Mouse (Mus musculus) adrenal gland, postnatal 36 days (tissue): ENCODE results near the gene Actn4. TPM values are rescaled to one million over a fixed set of nuclear protein-coding genes. Genes with fewer than 3 reads are reported as not detected.

ENCODE experiments used
- DNase-seq, 2 experiments: peaks; one replicate each; pipeline ENCODE4 v3.0.0; 2021; ENCODE audit warnings: mixed read lengths in 1 of 2
- total RNA-seq, 2 experiments: library from RNA; stranded (reverse); gene quantifications; 2 replicates each; pipeline ENCODE4 v1.2.3; 2021

Actn4 gene
- total RNA-seq, 2 experiments from 2014 or later = 193 to 252 TPM

DNA sequence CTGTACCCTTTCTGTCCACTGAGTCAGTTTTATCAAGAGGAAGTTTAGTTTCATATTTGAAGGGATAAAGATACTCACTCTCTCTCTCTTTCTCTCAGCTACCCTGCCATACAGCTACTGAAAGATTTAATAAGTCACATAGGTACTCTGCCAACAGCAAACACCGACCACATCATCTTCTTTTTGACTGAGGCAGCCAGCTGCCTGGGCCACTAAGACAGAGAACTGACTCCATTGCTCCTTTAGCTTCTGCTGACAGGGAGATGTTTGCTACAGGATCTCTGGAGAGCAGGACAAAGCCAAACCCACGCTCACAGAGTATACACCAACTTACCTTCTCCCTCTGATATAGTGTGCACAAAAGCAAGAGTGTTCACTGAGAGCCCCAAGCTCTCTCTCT, 12.8 kb downstream of the Actn4 start:
- DNase-seq = no peak

- DNase-seq = no peak
These were observed 13.4 kb downstream of the Actn4 start for GRCm38 (mm10) chr7:28948746-28949145.

- no peak for DNase-seq
These were observed 15.9 kb downstream of the Actn4 start for GRCm38 (mm10) chr7:28946271-28946610.

GRCm38 (mm10) chr7:28945416-28946270, 16.5 kb downstream of the Actn4 start:
- no peak for DNase-seq

- DNase-seq = no peak
These were observed 17.3 kb downstream of the Actn4 start for GRCm38 (mm10) chr7:28944756-28945415.

- no peak for DNase-seq
These were observed 18.5 kb downstream of the Actn4 start for GRCm38 (mm10) chr7:28943451-28944180.

DNA sequence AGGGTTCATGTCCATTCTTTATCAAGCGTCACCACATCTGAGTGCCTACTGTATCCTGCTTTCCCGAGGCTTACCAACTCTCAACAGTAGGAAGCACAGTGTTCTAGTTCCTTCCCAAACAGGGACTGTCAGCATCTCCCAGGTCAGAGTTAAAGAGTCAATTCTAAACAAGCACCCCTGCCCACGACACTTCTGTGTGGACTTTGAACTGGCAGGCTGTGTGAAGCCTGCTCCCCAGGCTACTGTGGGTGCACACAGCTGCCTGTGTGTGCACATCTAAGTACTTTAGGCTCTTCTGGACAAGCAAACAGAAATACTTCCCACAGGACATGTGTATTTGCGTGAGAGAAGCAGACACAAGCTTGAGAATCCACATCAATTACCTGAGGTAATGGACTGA, 20.6 kb downstream of the Actn4 start:
- no peak for DNase-seq

DNA sequence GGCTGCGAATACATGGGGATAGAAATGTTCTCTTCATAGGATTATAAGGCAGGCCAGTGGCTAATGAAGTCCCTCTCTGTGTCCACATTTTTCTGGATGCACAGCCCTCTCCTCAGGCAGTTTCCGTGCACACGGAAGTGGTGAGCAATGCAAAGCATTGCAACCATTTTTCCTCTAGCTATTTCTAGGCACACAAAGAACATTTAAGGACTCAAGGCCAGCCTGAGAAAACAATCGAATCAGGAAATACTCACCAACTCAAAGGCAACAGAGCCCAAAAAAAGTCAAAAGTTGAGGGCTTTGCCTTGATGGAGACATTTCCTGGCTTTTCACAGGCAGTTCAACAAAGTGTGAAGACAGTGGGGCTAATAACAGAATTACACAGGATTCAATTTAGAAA, 21.0 kb downstream of the Actn4 start:
- no peak for DNase-seq

GRCm38 (mm10) chr7:28939418-28940183, 22.5 kb downstream of the Actn4 start:
- no peak for DNase-seq

- DNase-seq = no peak
These were observed 23.5 kb downstream of the Actn4 start for GRCm38 (mm10) chr7:28938654-28939053.

DNA sequence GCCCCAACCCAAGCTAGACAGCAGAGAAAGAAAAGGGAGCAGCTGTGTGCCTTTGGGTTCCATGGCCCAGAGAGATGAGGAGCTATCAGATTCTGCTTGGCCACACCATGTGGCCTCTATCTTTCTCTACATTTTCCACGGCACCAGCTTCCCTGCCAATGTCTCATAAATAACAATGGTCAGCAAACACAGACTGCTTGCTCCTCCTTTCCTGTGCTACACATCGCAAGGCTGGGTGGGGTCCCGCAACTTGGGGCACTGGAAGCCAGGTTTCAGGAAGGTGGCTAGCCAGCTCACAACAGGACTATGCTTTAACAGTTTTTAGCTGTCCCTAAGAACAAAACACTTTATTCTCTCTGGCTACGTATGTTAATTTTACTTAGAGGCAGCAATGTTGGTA, 25.4 kb downstream of the Actn4 start:
- no peak for DNase-seq

- DNase-seq = no peak
These were observed 28.3 kb downstream of the Actn4 start for GRCm38 (mm10) chr7:28933825-28934224.

- DNase-seq = peak; percentile 43 to 75
These were observed 29.6 kb downstream of the Actn4 start for GRCm38 (mm10) chr7:28932421-28933041.

GRCm38 (mm10) chr7:28931695-28932039, 30.5 kb downstream of the Actn4 start:
- DNase-seq = no peak

DNA sequence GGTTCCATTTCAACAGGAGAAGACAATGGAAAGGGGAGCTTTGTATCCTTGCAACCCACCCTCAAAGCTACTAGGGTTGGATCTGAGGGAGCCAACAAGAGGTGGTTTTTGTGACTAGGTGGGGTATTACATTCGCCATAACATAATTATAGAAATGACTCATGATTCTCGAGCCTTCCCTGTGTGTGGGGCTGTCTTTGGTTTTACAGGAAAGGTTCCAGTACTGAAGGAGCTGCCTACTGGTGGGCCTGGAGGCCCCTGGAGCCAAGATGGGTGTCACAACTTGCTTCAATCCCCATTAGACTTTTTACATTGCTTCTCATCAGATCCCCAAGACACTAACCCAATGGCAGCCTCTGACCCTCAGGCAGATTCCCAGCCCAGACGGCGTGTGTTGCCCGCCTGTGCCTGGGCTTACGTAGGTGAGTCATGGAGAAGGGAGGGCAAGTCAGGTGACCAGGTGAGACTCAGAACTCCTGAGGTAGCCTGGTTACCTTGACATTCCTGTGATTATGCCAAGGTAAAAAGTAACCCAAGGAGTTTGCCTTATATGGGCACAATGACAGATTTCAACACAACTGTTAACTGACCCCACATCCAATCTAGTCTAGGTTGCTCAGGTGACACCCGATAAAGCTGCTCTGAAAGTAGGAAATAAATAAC, 31.0 kb downstream of the Actn4 start:
- no peak for DNase-seq

DNA sequence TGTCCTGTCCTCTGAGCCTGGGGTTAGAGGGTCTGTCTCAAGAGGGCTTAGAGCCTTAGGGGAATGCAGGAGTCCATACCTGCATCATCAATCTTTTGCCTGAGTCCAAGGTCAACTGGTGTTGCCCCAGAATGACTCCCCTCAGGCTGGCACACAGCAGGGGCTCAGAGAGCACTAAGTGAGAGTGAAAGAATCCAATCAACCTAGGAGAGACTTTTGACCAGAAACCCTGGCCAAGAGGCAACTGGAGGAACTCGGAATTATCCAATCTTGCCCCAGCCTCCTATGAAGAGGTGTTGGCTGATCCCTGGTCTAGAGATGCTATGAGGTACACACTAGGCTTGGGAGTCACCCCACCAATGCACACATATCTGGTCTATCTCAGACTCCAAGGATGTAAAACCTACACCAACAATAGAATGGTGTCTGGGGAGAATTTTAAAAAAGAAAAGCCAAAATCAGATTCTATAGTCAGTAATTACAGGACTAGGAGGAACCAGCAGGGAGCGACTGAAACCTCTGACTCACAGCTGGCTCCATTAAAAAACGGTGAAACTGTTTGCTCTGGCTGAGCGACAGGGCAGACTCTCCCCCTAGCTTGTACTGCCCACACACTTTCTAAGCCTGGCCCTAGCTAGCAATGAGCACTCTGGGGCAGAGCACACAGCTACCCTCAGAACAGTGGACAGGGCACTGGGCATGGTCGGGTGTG, 31.7 kb downstream of the Actn4 start:
- peak; percentile 35 to 59 for DNase-seq

GRCm38 (mm10) chr7:28929381-28929780, 32.8 kb downstream of the Actn4 start:
- DNase-seq = no peak

- no peak for DNase-seq
These were observed 36.0 kb downstream of the Actn4 start for GRCm38 (mm10) chr7:28926172-28926571.

DNA sequence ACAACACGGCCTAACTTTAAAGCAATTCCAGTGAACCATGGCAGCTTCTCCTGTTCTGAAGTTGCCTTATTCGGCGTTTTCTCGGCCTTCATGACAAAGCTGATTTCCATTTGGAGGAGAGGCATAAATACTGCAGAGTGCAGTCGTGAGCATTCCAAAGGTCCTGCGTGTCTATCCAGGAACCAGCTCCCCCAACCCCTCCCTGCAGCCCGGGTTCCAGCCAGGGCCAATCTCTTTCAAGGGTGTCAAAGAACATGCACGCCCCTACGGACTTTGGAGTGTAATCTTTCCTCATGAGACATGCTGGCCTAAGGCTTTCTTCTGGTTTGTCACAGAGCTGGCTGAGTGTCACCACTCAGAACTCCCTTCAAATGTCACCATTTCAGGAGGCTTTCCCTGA, 36.8 kb downstream of the Actn4 start:
- DNase-seq = peak; percentile 82 to 87

DNA sequence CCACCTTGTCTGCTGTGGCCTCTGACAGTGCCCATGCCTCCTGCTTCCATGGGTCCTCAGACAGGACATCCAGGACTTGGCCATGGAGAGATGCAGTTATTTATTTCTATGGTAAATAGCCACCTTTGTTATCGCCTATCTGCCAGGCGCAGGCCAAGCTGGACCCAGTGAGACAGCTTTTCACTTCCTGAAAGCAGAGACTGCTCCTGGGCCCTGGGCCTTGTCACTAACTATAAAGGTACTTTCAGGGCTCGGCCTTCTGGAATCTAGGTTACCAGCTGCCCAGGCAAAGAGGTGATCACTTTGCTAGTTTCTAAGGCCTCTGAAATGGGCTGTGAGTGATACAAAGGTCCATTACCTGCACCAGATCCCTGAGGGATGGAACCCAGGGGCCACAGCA, 37.3 kb downstream of the Actn4 start:
- DNase-seq = no peak

GRCm38 (mm10) chr7:28923865-28924291, 38.3 kb downstream of the Actn4 start:
- DNase-seq = peak in 1 of 2 experiments; percentile 28
